Mouse (Mus musculus) c-Kit-positive CD71-positive TER-119-negative erythroid progenitor cells, embryonic 14.5 days (primary cell): ENCODE data around the gene P2rx7.
A peak's percentile ranks its signal among the peaks of the same experiment; 100 is the strongest.

Experiments used
- DNase-seq: peaks from one replicate; pipeline ENCODE4 v3.0.0-alpha.2; 2013; ENCODE audit warnings: low read depth

Gene P2rx7

GRCm38 (mm10) chr5:122693431-122694207 lies 49.9 kb downstream of the P2rx7 start:
- no peak for DNase-seq

GRCm38 (mm10) chr5:122695516-122695915 lies 51.8 kb downstream of the P2rx7 start:
- no peak for DNase-seq

GRCm38 (mm10) chr5:122698041-122698700 lies 54.5 kb downstream of the P2rx7 start:
- no peak for DNase-seq

- no peak for DNase-seq
These were observed 55.0 kb downstream of the P2rx7 start for GRCm38 (mm10) chr5:122698701-122699060.

GRCm38 (mm10) chr5:122700109-122700836 lies 56.6 kb downstream of the P2rx7 start:
- DNase-seq = no peak

GRCm38 (mm10) chr5:122700837-122701212 lies 57.1 kb downstream of the P2rx7 start:
- peak; percentile 51 for DNase-seq

GRCm38 (mm10) chr5:122702156-122702555 lies 58.4 kb downstream of the P2rx7 start:
- no peak for DNase-seq

GRCm38 (mm10) chr5:122703574-122703973 lies 59.9 kb downstream of the P2rx7 start:
- DNase-seq = no peak

- DNase-seq = no peak
These were observed 60.9 kb downstream of the P2rx7 start for GRCm38 (mm10) chr5:122704571-122704970.

- DNase-seq = no peak
These were observed 61.5 kb downstream of the P2rx7 start for GRCm38 (mm10) chr5:122705174-122705573.

GRCm38 (mm10) chr5:122706917-122707275 lies 63.2 kb downstream of the P2rx7 start:
- DNase-seq = no peak

- DNase-seq = peak; percentile 72
These were observed 63.8 kb downstream of the P2rx7 start, which contains the start of gene P2rx4 for GRCm38 (mm10) chr5:122707276-122708181. Gene P2rx4, plus strand, starts transcription at chr5:122707544.

- peak; percentile 41 for DNase-seq
These were observed 65.1 kb downstream of the P2rx7 start for GRCm38 (mm10) chr5:122708819-122709218.

GRCm38 (mm10) chr5:122715723-122716122 lies 72.0 kb downstream of the P2rx7 start:
- DNase-seq = no peak

GRCm38 (mm10) chr5:122716793-122717192 lies 73.1 kb downstream of the P2rx7 start:
- no peak for DNase-seq

- no peak for DNase-seq
These were observed 74.7 kb downstream of the P2rx7 start for GRCm38 (mm10) chr5:122718400-122718799.

- no peak for DNase-seq
These were observed 75.5 kb downstream of the P2rx7 start for GRCm38 (mm10) chr5:122719168-122719567.

GRCm38 (mm10) chr5:122725453-122725852 lies 81.7 kb downstream of the P2rx7 start:
- DNase-seq = no peak

- peak; percentile 75 for DNase-seq
These were observed 82.4 kb downstream of the P2rx7 start for GRCm38 (mm10) chr5:122726068-122726467.

GRCm38 (mm10) chr5:122726595-122726994 lies 82.9 kb downstream of the P2rx7 start:
- no peak for DNase-seq

- no peak for DNase-seq
These were observed 83.4 kb downstream of the P2rx7 start for GRCm38 (mm10) chr5:122727096-122727495.

- no peak for DNase-seq
These were observed 87.1 kb downstream of the P2rx7 start for GRCm38 (mm10) chr5:122730776-122731175.
